Mouse (Mus musculus): ENCODE results near the gene Invs.

DNA sequence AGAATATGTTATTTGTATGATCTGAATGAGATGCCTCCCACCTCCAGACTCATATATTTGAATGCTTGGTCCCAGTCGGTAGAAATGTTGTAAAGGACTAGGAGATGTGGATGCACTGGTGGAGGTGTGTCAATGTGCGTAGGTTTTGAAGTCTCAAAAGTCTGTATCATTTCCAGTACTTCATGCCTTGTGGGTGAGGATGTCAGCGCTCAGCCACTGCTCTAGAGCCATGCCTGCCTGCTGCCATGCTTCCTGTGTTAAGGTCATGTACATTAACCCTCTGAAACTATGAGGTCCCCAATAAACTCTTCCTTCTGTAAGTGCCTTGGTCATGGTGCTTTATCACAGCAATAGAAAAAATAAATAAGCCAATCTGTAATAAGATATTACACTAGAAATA, 11.9 kb upstream of the Invs start:
- TF ChIP-seq CTCF (conservative IDR thresholded peaks at IDR 0.05; ENCODE audit: low read length) (no peak), POU5F1 (IDR thresholded peaks at IDR 0.05; ENCODE audit: borderline replicate concordance, low read length) (no peak), NANOG (IDR thresholded peaks at IDR 0.05; ENCODE audit: borderline replicate concordance, low read length) (no peak)
